Mouse (Mus musculus) lung, embryonic 14.5 days (tissue): ENCODE measurements at regions not wholly inside any gene's neighbourhood (a gene's known extent, or its start where the extent isn't known, plus 50 kb on each side); places are given as distances from the start of the nearest gene placed in this dataset.

Experiments used
- ATAC-seq: fragments of 200-750 bp; cut with Nextera tagmentation; 2 replicates; pipeline ENCODE4 v1.8.0; 2017; ENCODE audit warnings: mild to moderate bottlenecking, moderate TSS enrichment, moderate library complexity; ENCODE audit not compliant: insufficient read depth
- DNase-seq: peaks from one replicate; pipeline ENCODE4 v3.0.0-alpha.2; 2015
- H3K27ac ChIP-seq: fragments of 300-500 bp; sonication (generic); 2 replicates; pipeline ENCODE4 v1.5.1; 2014; ENCODE audit warnings: low read depth, mild to moderate bottlenecking, moderate library complexity
- H3K27me3 ChIP-seq: fragments of 300-500 bp; sonication (generic); 2 replicates; pipeline ENCODE4 v1.6.1; 2014; ENCODE audit warnings: low read length, control low read depth; ENCODE audit not compliant: insufficient read depth
- H3K36me3 ChIP-seq: fragments of 300-500 bp; sonication (generic); 2 replicates; pipeline ENCODE4 v1.6.1; 2014; ENCODE audit warnings: control low read depth; ENCODE audit not compliant: insufficient read depth
- H3K4me1 ChIP-seq: fragments of 300-500 bp; sonication (generic); 2 replicates; pipeline ENCODE4 v1.6.1; 2014; ENCODE audit warnings: antibody characterized with exemption, control low read depth; ENCODE audit not compliant: insufficient read depth
- H3K4me2 ChIP-seq: fragments of 300-500 bp; sonication (generic); 2 replicates; pipeline ENCODE4 v1.6.1; 2014; ENCODE audit warnings: mild to moderate bottlenecking
- H3K4me3 ChIP-seq: fragments of 300-500 bp; sonication (generic); 2 replicates; pipeline ENCODE4 v1.5.1; 2014; ENCODE audit warnings: low read depth, low read length
- H3K9ac ChIP-seq: fragments of 300-500 bp; sonication (generic); 2 replicates; pipeline ENCODE4 v1.6.1; 2014
- H3K9me3 ChIP-seq: fragments of 300-500 bp; sonication (generic); 2 replicates; pipeline ENCODE4 v1.6.1; 2016; ENCODE audit warnings: low read depth, low read length, control low read depth
- CTCF ChIP-seq: IDR thresholded peaks from 2 replicates; pipeline ENCODE4 v1.5.1; 2016; ENCODE audit warnings: antibody characterized with exemption, low read depth
- WGBS: fragments of 180-500 bp; shearing (Covaris S2); extraction: QIAGEN DNeasy Blood & Tissue Kit; methylation state at CpG from one replicate; pipeline ENCODE4 v1.1.7; 2014; 5-methylcytosine and 5-hydroxymethylcytosine counted together

DNA sequence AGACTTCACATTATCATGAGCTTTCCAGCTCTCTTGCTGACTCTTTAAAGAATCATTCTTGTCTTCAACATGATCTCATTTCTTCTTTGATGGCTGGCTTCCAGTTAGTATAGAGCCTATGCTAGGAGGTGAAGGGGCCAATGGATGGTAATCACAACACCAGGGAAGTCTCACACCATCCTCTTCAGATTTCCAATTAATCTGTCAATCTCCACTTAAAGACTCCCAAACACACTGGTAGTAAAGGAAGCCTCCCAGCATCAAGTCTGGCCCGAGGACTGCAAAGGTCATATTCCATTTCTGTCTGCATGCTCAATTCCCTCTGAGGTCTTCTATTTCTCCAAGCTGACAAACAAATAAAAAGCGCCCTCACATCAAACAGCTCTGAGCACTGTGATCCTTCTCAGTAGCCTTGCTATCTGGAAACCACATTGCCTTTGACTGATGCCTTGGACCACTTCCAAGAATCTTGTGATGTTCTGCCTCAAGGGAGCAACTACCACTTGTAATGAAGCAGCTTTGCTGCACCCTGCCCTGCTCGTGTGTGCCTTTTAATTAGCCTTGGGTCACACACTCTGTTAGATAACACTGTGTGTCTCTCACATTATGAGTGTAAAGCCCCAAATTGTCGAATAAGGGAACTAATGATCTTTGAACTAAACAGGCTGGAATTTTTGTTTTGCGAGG lies 629.0 kb upstream of the Cdh10 start:
- Histone ChIP-seq H3K9ac (no peak overlapping the region), H3K9me3 (no peaks in the 10 kb centered on the region), H3K4me2 (no peak overlapping the region), H3K4me3 (no peak overlapping the region), H3K36me3 (no peaks in the 10 kb centered on the region), H3K27me3 (no peaks in the 10 kb centered on the region), H3K27ac (no peak overlapping the region), H3K4me1 (no peaks in the 10 kb centered on the region)
- ATAC-seq (peak; percentile 49; the same call in 1 of the 2 replicates), DNase-seq (peak; percentile 59)
- 37% methylated on average over 5 of the region's 5 CpGs for WGBS
- no peak for TF ChIP-seq CTCF

DNA sequence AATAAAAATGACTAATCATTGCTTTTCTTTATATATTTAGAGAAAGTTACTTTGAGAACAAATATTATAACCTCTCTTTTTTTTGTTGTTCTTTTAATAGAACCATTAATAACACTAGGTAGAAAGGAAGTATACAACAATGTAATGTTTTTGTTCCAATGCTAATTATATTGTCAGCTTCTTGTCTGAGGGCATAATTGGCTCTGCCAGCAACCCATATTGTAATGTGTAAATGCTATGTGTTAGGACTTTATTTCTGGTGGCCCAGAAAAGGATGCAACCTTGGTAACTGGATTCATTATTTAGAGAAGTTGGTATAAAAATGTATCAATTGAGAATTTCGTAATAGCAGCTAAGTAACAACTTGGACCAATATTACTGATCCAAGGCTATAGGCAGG lies 628.3 kb upstream of the Cdh10 start:
- Histone ChIP-seq H3K9ac (no peak overlapping the region), H3K27ac (no peak overlapping the region), H3K4me2 (no peak overlapping the region), H3K9me3 (no peaks in the 10 kb centered on the region), H3K36me3 (no peaks in the 10 kb centered on the region), H3K4me1 (no peaks in the 10 kb centered on the region), H3K4me3 (no peak overlapping the region), H3K27me3 (no peaks in the 10 kb centered on the region)
- ATAC-seq (no peak), DNase-seq (no peak)
- no peak for TF ChIP-seq CTCF
- WGBS = 83% methylated on average over 1 of the region's 1 CpGs

DNA sequence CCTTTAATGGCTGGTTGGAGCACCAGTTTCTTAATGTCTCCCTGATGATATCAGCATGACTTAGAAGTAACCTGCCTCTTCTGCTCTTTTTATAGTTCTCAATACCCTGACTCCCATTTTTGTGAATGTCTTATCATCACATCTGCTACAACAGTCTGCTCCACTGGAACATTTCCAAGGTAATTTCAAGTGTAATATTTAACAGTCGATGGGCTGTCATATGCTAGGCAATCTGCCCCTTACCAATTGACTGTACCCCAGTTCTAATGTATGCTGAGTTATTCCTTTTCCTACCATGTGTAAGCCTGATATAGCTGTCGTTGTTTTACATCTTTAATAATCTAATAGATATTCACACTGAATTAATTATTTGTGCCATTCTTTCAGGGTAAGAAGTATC lies 607.6 kb upstream of the Cdh10 start:
- no peaks in the 10 kb centered on the region for H3K4me1 ChIP-seq
- no peaks in the 10 kb centered on the region for H3K9me3 ChIP-seq
- H3K9ac ChIP-seq = no peak overlapping the region
- H3K27ac ChIP-seq = no peak overlapping the region
- H3K27me3 ChIP-seq = no peaks in the 10 kb centered on the region
- TF ChIP-seq CTCF = no peak
- H3K36me3 ChIP-seq = no peaks in the 10 kb centered on the region
- no peak for DNase-seq
- no peak overlapping the region for H3K4me3 ChIP-seq
- no peak overlapping the region for H3K4me2 ChIP-seq
- no peak for ATAC-seq
- 87% methylated on average over 2 of the region's 2 CpGs for WGBS

DNA sequence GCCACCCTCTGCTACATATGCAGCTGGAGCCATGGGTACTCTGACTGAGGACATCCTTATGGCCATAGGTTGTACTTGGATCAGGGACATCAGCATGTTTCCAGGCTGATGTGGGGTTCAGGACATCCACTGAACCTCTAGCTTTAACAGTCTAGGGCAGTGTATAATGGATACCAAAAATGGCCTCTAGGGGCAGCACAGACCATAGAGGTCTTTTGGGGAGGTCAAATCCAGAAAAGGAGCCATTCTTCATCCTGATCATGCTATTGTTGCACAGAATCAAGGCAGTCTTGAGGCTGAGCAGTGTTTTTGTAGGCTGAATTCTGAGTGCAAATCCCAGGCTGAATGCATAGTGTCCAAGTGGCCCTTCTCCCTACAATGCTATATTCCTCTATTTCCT lies 598.8 kb upstream of the Cdh10 start:
- H3K4me1 ChIP-seq = no peaks in the 10 kb centered on the region
- H3K9ac ChIP-seq = no peak overlapping the region
- no peaks in the 10 kb centered on the region for H3K27me3 ChIP-seq
- H3K4me3 ChIP-seq = no peak overlapping the region
- no peak overlapping the region for H3K27ac ChIP-seq
- H3K9me3 ChIP-seq = no peaks in the 10 kb centered on the region
- DNase-seq = no peak
- no peak for ATAC-seq
- no peaks in the 10 kb centered on the region for H3K36me3 ChIP-seq
- no peak overlapping the region for H3K4me2 ChIP-seq
- TF ChIP-seq CTCF = peak; percentile 26; the same call in 1 of the 2 replicates
